Mouse (Mus musculus) liver (tissue): ENCODE measurements around the gene Hif3a.
"Not testable (repeated sequence)": the region's sequence is repeated elsewhere in the genome, so short reads cannot be mapped to it uniquely, and the experiment has no call there.

Experiments used
- DNase-seq: peaks from one replicate; pipeline ENCODE4 v3.0.0-alpha.2; 2020; ENCODE audit warnings: mixed read lengths

Hif3a gene

GRCm38 (mm10) chr7:17062389-17062788 is at the start of gene Hif3a:
Hif3a (minus strand) TSS chr7:17062427.
- DNase-seq = peak; percentile 71

- DNase-seq = not testable (repeated sequence)
Observed at GRCm38 (mm10) chr7:17101631-17102030, 39.4 kb upstream of the Hif3a start.

GRCm38 (mm10) chr7:17091280-17091679 is 29.1 kb upstream of the Hif3a start:
- peak; percentile 31 for DNase-seq

DNA sequence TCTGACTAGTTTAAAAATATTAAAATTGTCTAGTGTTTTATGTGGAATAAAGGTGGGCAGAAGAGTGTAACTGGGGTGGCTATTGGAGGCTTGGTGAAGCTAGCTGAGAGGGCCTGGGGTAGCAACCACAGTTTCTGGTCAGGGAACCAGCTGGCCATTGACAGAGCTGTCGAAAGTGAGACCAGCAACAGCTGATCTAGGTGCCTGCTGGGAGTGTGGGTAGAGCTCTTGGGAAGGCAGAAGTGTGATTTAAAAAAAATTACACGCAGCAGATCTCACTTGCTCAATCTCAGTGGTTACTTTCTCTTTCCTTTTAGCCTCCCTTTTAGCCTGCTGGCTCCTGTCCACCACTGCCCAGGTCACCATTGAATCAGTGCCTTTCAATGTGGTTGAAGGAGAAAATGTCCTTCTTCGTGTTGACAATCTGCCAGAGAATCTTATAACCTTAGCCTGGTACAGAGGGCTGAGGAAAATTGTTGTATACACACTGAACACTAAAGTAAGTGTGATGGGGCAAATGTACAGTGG is 27.9 kb upstream of the Hif3a start:
- DNase-seq = no peak

GRCm38 (mm10) chr7:17087731-17088130 is 25.5 kb upstream of the Hif3a start:
- DNase-seq = no peak

- DNase-seq = no peak
Observed at GRCm38 (mm10) chr7:17082766-17083165, 20.5 kb upstream of the Hif3a start.

- no peak for DNase-seq
Observed at GRCm38 (mm10) chr7:17078076-17078654, 15.9 kb upstream of the Hif3a start.

- no peak for DNase-seq
Observed at GRCm38 (mm10) chr7:17076542-17076941, 14.3 kb upstream of the Hif3a start.

DNA sequence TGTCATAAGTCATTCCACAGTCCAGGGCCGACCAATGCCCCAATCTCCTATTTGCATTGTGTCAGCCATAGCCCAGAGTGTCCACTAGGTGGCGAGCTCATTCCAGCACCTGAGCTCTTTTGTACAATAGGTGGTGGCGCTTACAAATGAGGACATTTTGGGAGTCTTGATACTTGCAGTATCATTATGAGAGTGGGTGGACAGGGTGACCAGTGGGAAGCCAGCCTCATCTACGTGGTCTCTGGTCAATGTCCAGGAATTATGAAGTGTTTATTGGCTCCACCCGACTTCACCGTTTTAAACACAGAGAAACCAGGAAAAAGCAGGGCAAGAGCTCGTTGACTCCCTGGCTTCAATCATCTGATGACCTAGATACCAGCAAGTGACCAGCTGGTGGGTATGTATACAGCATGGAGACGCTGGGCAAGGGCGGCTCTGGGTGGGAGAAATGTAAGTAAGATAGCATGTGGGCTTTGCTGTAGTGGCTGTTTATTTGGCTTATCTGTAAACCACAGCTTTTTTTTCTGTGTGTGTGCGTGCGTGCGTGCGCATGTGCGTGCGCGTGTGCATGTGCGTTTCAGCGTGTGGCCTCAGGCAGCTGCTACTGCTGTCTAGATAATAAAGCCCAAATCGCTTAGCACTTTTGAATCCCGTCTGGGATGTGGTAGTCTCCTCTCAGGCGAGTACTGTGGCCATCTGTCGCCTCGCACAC is 11.8 kb upstream of the Hif3a start, which contains the start of gene Psg16:
TSS of gene Psg16 (plus strand) at position 137 of the 712 bp plus-strand sequence.
- peak; percentile 83 for DNase-seq

DNA sequence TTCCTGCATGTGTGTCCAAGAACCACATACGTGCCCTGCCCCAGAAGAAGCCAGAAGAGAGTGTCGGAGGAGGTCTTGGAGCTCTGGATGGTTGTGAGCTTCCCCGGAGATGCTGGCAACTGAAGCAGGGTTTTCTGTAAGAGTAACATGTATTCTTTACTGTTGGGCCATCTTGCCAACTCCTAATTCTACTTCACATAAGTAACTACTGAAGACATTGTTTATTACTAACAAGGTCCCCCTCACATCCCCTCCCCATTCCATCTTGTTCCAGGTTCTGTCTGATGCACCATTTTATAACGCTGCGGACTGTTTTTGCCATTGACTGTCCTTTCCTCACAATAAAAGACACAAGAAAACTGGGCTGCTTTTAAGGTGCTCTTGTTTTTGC is 11.3 kb upstream of the Hif3a start:
- no peak for DNase-seq

DNA sequence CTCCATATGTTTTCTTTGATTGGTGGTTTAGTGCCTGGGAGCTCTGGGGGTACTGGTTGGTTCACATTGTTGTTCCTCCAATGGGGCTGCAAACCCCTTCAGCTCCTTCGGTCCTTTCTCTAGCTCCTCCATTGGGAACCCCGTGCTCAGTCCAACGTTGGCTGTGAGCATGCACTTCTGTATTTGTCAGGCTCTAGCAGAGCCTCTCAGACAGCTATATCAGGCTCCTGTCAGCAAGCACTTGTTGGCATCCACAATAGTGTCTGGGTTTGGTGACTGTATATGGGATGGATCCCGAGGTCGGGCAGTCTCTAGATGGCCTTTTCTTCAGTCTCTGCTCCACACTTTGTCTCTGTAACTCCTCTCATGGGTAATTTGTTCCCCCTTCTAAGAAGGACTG is 5.4 kb upstream of the Hif3a start:
- not testable (repeated sequence) for DNase-seq

DNA sequence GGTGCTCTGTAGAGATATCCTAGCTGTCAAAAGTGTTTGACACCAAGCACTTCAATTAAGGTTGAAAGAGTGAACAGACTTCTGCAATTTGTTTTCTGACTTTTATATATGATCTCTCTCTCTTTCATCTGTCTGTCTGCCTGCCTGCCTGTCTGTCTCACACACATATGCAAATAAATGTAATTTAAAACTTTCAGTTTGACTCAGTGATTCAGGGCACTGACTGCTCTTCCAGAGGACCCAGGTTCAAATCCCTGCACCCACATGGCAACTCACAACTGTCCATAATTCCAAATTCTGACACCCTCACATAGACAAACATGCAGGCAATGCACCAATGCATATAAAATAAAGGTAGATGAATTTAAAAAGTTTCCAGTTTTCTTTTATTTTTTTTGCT is 4.8 kb upstream of the Hif3a start:
- no peak for DNase-seq

DNA sequence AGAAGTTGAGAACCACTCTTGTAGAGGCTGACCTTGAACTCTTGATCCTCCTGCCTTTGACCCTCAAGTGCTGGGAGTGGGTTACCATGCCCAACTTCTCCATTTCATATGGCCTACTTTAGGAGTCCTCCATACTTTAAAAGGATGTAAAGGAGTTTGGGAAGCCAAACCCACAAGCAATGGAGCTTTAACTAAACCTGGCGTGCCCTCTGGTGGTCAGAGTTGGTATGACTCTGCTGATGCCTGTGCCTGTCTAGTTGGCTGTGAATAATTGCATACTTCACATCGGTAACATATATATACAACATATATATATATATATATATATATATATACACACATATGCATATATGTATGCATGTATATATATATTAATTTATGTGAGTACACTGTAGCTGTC is 4.2 kb upstream of the Hif3a start:
- DNase-seq = peak; percentile 86

GRCm38 (mm10) chr7:17065620-17066019 is 3.4 kb upstream of the Hif3a start:
- DNase-seq = peak; percentile 27

- no peak for DNase-seq
Observed at GRCm38 (mm10) chr7:17062845-17063244, 618 bp upstream of the Hif3a start.

GRCm38 (mm10) chr7:17060782-17061605 is 1.2 kb downstream of the Hif3a start:
- DNase-seq = peak; percentile 44

- DNase-seq = peak; percentile 89
Observed at GRCm38 (mm10) chr7:17060031-17060781, 2.0 kb downstream of the Hif3a start.

DNA sequence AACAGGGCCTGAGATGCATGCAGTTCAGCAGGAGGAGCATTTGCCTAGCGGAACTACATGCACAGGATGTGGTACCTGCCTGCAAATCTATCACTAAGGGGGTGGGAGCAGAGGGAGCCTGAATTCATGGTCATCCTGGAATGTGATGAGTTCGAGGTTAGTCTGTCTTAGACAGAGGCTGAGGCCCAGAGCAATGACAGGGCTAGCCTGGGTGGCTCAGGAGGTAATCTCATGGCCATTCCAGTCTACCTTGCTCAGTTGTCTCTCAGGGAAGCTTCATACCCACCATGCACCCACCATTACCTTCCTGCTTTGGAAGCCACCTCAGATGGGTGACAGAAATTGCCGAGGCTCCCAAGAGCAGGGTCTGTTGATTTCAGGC is 2.8 kb downstream of the Hif3a start:
- DNase-seq = no peak

- peak; percentile 29 for DNase-seq
Observed at GRCm38 (mm10) chr7:17058816-17059462, 3.3 kb downstream of the Hif3a start.

GRCm38 (mm10) chr7:17058071-17058689 is 4.0 kb downstream of the Hif3a start:
- DNase-seq = peak; percentile 87
